Mouse (Mus musculus): ENCODE results near the gene Tspan18. TPM values are rescaled to one million over a fixed set of nuclear protein-coding genes. Genes with fewer than 3 reads are reported as not detected.

Tspan18 gene
- total RNA-seq, 2 experiments from 2014 or later, result 15.6 to 18.9 TPM

GRCm38 (mm10) chr2:93345663-93346268 lies 11.5 kb upstream of the Tspan18 start:
- no peak for DNase-seq (ENCODE audit: low spot score)
- intact Hi-C loops (cut with DNase I), result no loop called here

GRCm38 (mm10) chr2:93339373-93340106 lies 5.2 kb upstream of the Tspan18 start:
- no peak for DNase-seq (ENCODE audit: low spot score)
- intact Hi-C loops (cut with DNase I), result loop anchor here (5.0 kb wide), 1 partner anchor 128 kb away; no protein-coding TSS in a partner anchor

GRCm38 (mm10) chr2:93335996-93336395 lies 1.7 kb upstream of the Tspan18 start:
- DNase-seq (ENCODE audit: low spot score), result no peak
- intact Hi-C loops (cut with DNase I), result loop anchor here (2.0 to 5.0 kb wide), 2 partner anchors 77 to 131 kb away; no protein-coding TSS in a partner anchor

GRCm38 (mm10) chr2:93333241-93333816 lies 976 bp downstream of the Tspan18 start:
- intact Hi-C loops (cut with DNase I), result loop anchor here (1.0 to 5.0 kb wide), 4 partner anchors 49 to 266 kb away; no protein-coding TSS in a partner anchor
- DNase-seq (ENCODE audit: low spot score), result peak; percentile 69

GRCm38 (mm10) chr2:93332277-93332676 lies 2.0 kb downstream of the Tspan18 start:
- DNase-seq (ENCODE audit: low spot score), result no peak
- intact Hi-C loops (cut with DNase I), result loop anchor here (2.0 to 5.0 kb wide), 3 partner anchors 50 to 265 kb away; no protein-coding TSS in a partner anchor

GRCm38 (mm10) chr2:93331121-93331520 lies 3.2 kb downstream of the Tspan18 start:
- DNase-seq (ENCODE audit: low spot score), result no peak
- intact Hi-C loops (cut with DNase I), result loop anchor here (5.0 kb wide), 2 partner anchors 51 to 264 kb away; no protein-coding TSS in a partner anchor

GRCm38 (mm10) chr2:93329120-93329519 lies 5.2 kb downstream of the Tspan18 start:
- no peak for DNase-seq (ENCODE audit: low spot score)

GRCm38 (mm10) chr2:93327915-93328555 lies 6.3 kb downstream of the Tspan18 start:
- intact Hi-C loops (cut with DNase I), result no loop called here
- DNase-seq (ENCODE audit: low spot score), result no peak

More at GRCm38 (mm10) chr2:93329120-93329519, 5.2 kb downstream of the Tspan18 start:
- intact Hi-C loops (cut with DNase I), result no loop called here

GRCm38 (mm10) chr2:93324681-93325080 lies 9.6 kb downstream of the Tspan18 start:
- DNase-seq (ENCODE audit: low spot score), result no peak
- intact Hi-C loops (cut with DNase I), result no loop called here

GRCm38 (mm10) chr2:93321946-93322345 lies 12.4 kb downstream of the Tspan18 start:
- no peak for DNase-seq (ENCODE audit: low spot score)
- intact Hi-C loops (cut with DNase I), result no loop called here

GRCm38 (mm10) chr2:93320267-93320666 lies 14.0 kb downstream of the Tspan18 start:
- intact Hi-C loops (cut with DNase I), result no loop called here
- no peak for DNase-seq (ENCODE audit: low spot score)

- no peak for DNase-seq (ENCODE audit: low spot score)
- intact Hi-C loops (cut with DNase I), result no loop called here
These were observed 14.7 kb downstream of the Tspan18 start for GRCm38 (mm10) chr2:93319598-93319997.

- intact Hi-C loops (cut with DNase I), result no loop called here
These were observed 15.4 kb downstream of the Tspan18 start for GRCm38 (mm10) chr2:93318781-93319349.

GRCm38 (mm10) chr2:93313768-93314632 lies 20.3 kb downstream of the Tspan18 start:
- intact Hi-C loops (cut with DNase I), result no loop called here
- no peak for DNase-seq (ENCODE audit: low spot score)

More at GRCm38 (mm10) chr2:93318781-93319349, 15.4 kb downstream of the Tspan18 start:
- no peak for DNase-seq (ENCODE audit: low spot score)

GRCm38 (mm10) chr2:93312458-93312857 lies 21.8 kb downstream of the Tspan18 start:
- intact Hi-C loops (cut with DNase I), result no loop called here
- DNase-seq (ENCODE audit: low spot score), result no peak

- intact Hi-C loops (cut with DNase I), result no loop called here
- no peak for DNase-seq (ENCODE audit: low spot score)
These were observed 24.4 kb downstream of the Tspan18 start for GRCm38 (mm10) chr2:93309724-93310413.

- intact Hi-C loops (cut with DNase I), result no loop called here
- DNase-seq (ENCODE audit: low spot score), result no peak
These were observed 27.4 kb downstream of the Tspan18 start for GRCm38 (mm10) chr2:93306898-93307297.

- DNase-seq (ENCODE audit: low spot score), result no peak
- intact Hi-C loops (cut with DNase I), result no loop called here
These were observed 30.1 kb downstream of the Tspan18 start for GRCm38 (mm10) chr2:93304273-93304634.
